Mouse (Mus musculus) c-Kit-positive CD71-positive TER-119-negative erythroid progenitor cells, embryonic 14.5 days (primary cell): Measurements from ENCODE around the gene Zfp281.

Source experiments
- DNase-seq: peaks from one replicate; pipeline ENCODE4 v3.0.0-alpha.2; 2013; ENCODE audit warnings: low read depth

Gene Zfp281

DNA sequence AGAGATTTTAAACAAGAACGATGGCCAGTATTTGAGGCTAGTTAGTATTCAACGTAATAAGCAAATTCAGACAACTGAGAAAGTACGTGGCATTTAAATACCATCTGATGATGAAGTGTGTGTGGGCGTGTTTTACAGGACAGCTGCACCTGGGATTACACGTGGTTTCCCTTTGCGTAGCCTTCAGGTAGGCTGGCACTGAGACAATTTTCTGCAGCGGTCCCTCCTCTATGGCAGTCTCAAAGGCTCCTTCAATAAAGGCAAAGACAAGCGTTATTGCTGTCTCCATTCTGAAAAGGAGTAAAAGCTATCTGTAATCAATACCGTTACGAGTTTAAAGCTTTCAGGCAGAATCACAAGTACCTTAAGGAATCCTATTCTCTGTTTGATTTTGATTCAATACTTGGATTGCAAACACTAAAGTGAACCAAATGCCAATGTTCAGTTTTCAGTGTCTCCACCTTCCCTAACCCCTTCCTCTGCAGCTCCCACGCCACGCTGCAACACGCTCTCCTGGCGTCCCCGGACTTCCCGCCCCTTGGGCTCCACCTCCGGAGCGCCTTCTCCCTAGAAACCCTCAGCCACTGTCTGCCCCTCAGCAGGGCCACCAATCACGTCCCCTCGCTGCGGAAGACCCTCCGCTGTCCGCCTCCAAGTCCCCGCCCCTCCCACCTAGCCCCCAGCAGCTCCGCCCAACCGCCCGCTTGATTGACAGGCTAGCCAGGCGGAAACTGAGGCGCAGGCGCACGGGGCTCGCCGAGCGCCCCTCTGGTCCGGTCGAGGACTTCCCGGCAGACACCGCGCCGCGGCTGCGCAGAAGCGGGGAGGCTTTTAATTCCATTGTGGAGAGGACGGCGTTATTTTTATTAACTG lies at the start of gene Zfp281:
Zfp281 (plus strand) TSS at position 756 of the 873 bp plus-strand sequence.
- DNase-seq = peak; percentile 80

DNA sequence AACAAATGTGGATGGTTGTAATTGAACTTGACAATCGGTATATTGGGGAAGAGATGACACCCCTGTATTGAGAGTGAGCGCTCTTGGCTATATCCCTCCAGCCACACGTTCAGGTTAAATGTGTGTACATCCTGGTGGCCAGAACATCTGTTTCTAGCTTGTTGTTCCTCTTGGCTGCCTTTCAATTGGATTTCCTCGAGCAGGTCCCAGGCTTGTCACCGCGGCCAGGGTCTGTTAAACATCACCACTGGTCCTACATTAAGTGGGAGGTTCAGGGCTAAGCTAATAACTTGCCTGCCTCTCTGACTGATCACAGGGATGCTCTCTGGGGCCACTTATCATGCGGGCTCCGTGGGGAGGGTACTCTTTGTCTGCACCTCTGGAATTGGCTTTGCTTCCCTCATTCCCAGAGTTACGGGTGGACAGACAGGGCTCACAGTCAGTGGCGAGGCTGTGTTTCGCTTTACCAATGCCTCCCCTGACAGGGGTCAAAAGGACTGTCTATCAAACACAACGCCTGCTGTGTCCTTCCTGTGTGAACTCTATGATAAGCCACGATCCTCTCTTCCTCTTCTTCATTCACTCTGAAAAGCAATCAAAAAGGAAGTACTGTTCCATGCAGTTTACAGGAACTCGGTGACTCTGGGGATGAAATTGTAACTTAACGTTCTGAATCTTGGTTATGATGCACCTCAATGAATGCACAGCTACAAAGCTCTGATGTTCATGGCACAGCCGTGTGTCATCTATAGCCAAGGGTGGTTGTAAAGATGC lies 46.6 kb upstream of the Zfp281 start:
- DNase-seq = no peak

DNA sequence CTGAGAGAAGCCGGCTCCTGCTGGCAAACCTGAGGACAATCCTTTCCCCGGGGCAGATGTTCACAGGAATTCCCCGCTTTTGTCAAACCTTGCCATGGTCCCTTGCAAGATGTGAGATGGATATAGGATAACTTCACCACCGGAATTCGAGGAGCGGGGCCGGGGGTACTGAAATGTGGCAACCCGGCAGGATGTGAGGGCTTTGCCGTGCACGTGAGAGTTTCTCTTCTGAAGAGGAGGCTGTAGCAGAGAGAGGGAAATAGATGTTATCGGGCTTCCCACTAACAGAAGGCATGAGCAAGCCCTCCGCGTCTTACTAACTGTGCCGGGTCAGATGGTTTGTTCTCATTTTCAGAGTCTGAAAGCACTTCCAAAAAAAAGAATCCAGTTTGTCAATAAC lies 45.3 kb upstream of the Zfp281 start:
- DNase-seq = no peak

DNA sequence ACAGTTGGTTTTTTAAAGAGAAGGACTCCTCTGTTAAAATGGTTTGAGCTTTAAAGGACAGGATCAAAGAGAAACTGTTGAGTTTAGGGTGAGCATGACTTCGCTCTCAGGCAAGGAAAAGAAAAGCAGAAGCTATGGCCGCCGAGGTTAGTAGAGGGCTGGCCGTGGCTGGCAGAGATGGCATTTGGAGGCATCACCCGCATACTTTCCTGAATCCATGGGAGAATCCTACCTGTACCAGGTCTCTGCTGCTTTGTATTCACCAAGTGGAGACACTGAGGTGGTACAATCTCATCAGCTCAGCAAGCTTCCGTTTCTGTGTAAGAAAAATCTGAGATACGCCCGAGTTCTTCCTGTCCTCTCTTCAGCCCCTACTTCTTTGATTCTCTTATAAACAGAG lies 44.4 kb upstream of the Zfp281 start:
- no peak for DNase-seq

DNA sequence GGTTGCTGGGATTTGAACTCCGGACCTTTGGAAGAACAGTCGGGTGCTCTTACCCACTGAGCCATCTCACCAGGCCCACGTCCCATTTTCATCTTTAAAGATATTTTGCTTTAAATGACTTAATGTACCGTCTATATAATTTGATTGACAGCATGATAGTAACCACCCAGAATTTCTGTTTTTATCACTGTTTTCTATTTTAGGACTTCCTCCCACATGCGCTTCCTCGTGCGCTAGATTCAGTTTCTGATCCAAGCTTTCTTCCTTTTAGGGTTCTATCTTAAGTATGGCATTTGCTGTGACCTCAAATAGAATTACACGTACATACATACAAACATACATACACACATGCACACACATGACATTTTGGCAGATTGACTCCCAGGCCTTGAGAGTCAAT lies 42.9 kb upstream of the Zfp281 start:
- DNase-seq = no peak

DNA sequence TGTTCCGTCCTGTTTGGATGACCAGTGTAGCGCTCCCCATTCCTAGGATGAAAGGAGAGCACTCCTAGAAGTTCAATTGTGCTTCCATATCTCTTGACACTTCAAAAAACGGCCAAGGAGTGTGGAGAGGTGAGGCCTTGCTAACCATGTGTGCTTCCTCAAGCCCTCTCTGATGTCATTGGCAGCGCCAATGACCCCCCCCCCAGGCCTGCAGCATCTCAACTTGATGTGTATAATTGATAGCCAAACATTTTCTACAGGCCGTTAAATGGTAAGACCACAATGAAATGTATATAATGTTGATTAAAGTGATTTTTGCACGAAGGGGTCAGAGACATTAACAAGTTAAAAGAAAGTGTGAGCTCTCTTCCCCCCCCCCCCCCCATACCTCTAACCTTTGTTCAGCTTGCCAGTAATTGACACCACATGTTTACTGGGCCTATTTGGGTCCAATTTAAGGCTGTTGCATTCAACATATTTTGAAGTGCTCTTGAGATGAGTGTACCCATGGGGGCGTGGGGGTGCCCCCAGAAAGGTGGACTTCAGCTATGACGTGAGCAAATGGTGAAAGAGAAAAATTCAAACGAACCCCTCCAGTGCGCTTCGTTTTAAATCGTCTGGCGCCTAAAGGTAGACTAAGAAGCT lies 36.8 kb upstream of the Zfp281 start:
- DNase-seq = no peak

DNA sequence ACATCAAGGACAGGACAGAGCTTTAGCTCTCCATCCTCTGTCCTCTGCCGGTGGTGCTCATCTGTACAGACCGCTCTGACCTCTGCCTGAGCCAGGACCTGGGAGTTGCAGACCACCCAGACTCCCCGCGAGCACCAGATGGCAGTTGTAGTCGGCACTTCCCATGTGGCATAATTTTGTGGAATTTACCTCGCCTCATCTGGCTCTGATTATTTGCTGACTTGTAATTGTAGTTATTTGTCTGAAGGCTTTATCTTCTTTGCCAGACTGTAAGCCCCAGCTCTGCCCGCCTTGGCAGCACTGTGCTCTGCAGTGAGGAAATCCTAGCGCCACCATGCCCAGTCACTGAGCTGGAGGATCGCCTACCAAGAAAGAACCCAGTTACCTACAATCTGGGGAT lies 35.8 kb upstream of the Zfp281 start:
- no peak for DNase-seq

DNA sequence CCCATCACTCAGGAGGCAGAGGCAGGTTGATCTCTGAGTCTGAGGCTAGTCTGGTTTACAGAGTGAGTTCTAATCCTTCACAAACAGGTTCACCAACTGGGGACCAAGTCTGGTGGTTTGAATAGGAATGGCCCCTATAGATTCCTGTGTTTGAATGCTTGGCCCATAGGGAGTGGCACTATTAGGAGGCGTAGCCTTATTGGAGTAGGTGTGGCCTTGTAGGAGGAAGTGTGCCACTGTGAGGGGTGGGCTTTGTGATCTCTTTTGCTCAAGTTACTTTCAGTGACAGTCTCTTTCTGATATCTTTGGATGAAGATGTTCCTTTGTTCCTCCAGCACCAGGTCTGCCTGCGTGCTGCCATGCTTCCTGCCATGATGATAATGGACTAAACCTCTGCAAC lies 32.0 kb upstream of the Zfp281 start:
- DNase-seq = no peak

DNA sequence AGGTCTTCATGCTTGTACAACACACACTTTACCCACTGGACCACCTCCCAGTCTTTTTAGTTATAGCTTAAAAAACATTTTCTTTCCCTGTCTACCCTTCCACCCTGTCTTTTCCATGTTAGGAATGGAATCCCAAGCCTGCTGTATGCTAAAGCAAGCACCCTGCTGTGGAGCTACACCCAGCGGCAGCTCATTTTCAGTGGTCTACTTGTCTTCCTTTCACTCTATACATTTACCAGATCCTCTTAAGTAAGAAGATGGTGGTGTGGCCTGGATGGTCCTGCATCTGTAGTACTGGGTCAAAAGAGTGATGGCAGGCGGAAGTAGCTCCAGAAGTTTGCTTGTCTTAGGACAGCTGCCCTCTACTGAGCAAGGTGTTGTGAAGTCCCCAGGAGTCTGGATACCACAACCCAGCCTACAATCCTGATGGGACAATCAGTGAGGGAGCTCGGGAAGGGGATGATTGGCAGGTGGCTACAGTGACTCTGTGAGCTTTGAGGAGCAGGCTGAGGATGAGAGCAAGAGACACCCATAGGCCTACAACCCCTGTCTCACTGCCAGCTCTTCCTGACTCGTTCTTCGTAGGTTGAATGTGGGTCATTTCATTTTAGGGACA lies 30.4 kb upstream of the Zfp281 start:
- DNase-seq = no peak

DNA sequence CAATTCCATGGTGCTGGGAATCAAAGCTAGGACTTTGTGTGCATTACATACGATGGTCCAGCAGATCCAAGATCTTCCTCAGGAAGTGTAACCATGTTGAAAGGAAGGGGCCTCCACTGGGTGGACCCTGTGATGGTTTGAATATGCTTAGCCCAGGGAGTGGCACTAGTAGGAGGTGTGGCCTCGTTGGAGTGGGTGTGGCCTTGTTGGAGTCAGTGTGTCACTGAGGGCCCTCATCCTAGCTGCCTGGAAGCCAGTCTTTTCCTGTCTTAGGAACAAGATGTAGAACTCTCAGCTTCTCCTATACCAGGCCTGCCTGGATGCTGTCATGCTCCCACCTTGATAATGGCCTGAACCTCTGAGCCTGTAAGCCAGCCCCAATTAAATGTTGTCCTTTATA lies 27.9 kb upstream of the Zfp281 start:
- no peak for DNase-seq

DNA sequence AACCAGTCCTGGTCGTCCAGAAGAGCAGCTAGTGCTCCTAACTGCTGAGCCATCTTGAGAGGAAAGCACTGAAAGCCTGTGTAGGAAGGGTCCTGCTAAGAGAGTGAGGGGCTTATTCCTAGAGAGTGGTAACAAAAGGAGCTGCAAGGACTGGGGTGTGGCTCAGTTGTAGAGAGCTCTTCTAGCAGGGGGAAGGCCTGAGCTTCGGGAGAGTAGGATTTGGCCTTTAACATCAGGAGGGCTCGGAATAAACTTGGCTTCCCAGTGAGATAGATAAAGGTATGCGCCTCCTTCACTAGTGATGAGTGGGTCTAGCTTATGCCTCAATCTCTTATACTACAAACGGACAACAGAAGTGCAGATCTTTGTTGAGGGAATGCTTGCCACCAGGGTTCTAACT lies 26.4 kb upstream of the Zfp281 start:
- DNase-seq = no peak

DNA sequence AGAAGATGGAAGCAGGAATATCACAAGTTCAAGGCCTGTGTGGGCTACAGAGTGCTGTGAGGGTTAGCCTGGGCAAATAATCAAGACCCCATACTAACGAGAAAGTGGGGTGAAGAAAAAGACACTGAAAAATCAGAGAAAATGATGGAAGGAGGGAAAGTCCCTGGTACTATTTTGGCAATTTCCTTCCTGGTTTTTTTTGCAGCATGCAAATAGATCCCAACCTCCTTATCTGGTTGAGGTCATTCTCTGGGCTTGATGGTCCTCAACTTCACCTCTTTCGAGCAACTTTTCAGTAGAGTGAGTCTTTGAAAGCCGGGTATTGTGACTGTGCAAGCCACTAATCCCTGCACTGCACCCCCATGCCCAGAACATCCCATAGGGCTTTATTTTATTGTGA lies 24.6 kb upstream of the Zfp281 start:
- no peak for DNase-seq

DNA sequence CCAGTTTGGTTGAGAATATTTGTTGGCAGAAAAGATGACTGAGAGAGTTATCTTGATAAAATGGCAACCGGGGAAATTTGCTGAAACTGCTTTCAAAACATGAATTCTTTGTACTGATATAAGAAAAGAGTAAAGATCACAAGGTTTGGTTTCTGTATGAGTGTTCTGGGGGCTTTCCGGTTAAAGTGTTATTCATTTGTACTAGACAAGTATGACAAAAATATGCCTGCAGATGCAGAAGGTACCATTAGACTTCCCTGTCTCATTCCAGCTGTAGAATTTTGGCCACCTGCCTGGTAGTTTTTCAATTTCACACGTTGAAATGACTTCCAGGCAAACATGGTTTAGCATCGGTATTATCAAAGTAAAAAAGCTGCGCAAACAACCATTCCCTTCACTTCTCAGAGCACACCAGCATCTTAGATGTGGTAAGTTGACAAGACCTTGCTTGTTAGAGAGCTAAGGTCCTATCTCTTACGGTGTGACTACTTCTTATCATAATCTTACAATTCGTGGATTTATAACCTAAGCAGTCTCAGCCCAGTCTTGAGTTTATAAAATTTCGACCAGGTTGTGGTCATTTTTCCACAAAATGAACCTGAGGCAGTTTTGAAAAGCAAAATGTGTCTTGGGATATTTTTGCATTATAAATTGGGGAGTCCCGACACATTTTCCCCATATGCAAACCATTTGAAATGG lies 23.9 kb upstream of the Zfp281 start:
- DNase-seq = no peak

DNA sequence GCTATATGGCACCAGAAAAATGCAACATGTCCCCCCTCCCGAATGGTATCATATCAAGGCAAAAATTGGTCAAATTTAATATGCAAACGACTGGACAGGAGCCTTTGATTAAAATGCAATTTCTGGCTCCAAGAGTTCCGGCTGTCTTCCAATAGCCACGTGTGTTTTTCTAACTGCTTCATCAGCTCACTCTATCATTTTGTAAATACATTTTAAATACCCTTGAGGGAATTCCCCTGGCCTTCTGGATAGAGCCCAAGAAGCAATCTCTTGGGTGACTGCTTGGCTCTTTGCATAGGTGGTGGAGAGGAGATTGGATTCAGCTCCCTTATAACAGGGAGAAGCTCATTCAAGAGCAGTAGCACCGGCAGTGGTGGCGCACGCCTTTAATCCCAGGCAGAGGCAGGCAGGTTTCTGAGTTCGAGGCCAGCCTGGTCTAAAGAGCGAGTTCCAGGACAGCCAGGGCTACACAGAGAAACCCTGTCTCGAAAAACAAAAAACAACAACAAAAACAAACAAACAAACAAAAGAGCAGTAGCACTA lies 23.3 kb upstream of the Zfp281 start:
- DNase-seq = no peak

DNA sequence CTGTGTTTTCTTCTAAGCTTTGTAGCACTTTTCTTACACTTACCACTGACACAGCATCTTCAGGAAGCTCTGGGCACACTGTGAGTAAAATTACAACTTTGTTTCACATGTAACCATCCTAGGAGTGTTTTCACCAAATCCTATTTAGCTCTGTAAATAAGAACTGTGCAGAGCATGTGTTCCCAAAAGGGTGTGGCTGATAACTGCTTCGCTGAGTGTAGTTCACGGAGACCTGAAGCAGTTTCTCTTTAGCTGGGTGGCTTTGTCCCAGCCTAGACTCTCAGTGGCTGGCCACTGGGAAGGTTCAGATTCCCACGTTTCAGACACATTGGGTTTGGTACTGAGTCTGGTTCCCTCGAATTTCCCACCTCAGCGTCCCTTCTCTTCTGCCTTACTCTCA lies 22.4 kb upstream of the Zfp281 start:
- DNase-seq = no peak

DNA sequence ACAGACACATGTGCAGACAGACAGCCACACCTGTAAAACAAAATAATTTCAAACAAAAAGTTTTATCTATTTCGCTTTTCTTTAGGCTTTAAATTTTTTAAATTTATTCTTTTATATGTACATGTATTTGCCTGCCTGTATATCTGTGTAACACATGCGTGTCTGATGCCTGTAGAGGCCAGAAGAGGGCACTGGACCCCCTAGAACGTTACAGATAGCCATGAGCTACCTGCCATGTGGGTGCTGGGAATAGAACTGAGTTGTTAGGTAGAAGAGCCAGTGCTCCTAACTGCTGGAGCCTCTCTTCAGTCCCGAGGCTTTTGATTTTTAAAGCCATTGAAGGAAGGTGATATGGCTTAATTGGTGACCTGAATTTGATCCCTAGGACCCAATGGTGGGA lies 20.5 kb upstream of the Zfp281 start:
- no peak for DNase-seq

DNA sequence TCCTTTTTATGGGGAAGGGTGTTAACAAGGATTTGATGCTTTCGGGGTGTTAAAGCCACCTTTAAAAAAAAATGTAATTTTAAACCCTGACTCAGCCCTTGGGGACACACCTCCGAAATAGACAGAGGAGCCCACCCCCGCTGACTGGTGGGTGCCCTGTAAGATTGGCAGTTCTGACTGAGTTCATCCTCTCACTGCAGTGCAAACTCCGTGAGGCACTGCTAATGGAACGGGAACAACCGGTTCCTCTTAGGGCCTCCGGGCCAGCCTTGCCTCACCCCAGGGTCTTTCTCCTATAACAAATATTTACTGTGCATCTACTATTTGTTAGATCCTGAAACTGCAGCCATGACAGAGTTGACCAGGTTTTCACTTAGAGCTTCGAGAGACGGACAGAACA lies 18.9 kb upstream of the Zfp281 start:
- no peak for DNase-seq

DNA sequence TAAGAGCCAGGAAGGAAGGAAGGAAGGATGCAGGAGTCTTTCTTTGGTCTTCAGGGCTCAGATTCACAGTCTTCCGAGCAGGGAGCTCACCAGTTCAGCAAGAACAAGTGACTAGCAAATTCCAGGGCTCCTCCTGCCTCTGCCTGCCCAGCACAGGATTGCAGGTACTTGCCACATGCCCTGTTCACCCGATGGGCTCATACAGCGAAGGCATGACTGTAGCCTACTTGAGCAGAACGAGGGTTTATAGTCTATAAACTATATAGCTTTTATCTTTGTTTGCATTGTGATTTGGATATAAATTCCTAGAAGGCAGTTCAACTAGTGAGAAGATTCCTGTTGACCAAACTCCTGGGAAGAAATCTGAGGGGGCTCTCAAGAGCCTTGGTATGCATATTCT lies 18.4 kb upstream of the Zfp281 start:
- no peak for DNase-seq

DNA sequence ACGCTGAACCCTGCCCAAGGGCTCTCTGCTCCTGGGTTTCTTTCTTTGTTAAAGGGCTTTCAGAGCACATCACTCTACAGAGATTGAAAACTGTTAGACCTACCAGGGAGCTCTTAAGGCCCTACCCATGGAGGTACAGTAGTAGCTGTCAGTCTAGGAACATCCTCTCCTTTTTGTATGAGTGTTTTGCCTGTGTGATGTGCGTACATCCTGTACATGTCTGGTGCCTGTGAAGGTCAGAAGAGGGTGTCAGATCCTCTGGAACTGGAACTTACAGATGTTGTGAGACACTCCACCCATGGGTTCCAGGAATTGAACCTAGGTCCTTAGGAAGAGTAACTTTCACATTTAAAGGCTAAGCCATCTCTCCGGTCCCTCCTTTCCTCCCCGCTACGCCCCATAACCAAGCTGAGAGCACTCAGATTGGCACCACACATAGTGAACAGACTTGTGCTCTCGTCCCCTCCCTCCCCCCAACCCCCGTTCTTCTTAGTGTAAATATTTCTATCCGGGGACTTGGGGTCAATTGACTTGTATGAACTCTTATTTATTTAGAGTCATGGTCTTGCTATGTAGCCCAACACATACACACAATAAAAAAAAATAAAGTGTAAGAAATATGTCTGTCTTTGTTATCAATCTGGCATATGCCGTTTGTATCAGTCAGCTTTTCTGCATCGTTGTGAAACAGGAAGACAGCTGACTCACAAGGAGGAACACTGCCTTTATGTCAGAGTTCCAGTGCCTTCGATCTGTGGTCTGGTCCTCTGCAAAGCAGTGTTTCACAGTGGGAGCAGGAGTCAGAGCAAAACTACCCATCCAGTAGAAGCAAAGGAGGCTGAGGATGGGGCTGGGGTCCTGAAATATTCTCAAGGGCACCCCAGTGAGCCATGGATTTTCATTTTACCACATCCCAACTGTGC lies 16.1 kb upstream of the Zfp281 start:
- no peak for DNase-seq

DNA sequence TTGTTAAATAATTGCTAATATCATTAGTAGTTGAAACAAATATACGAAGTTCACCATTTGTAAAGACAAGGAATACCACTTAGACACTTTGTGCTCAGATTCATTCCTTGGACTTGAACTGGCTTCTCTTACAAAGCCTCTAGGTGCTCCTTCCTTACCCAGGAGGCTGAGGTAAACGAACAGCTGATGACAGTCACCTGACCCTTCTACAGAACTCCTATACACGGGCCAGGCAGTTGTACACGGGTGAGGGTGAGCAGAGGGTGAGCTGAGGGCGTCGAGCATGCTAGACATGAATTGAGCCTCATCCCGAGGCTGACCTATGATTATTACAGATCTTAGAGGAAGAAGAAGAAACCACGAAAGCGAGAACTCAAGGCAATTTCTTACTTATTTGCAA lies 12.9 kb upstream of the Zfp281 start:
- no peak for DNase-seq
